Mouse (Mus musculus): Measurements from ENCODE around the gene 1110008L16Rik. TPM values are rescaled to one million over a fixed set of nuclear protein-coding genes. Genes with fewer than 3 reads are reported as not detected.
A peak's percentile ranks its signal among the peaks of the same experiment; 100 is the strongest.

1110008L16Rik gene
- polyA plus RNA-seq, 1 experiment from 2014 or later = 13.3 TPM

DNA sequence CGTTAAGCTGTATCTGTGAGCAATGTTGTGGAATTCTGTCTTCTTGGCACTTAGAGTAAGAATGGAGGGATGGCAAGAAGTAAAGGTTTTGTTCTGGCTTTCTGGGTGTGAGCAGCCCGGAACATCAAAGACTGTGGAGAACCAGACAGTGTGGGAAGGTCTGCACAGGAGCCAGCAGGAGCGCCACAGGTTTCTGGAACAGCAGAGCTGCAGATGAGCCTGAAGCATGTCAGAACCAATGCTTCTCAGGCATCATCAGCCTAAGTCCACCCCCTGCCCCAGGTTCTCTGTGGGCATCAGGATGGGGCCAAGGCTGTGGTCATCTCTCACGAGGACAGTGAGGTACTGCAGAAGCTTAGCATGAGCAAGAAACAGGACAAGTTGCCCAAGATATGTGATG, 97.2 kb downstream of the 1110008L16Rik start:
- Histone ChIP-seq H3K9me3 (ENCODE audit: control insufficient read depth, low read length) (no peaks in the 10 kb centered on the region), H3K27me3 (replicated peaks; ENCODE audit: control insufficient read depth, insufficient read depth, low read length) (no peaks in the 10 kb centered on the region), H3K36me3 (ENCODE audit: control insufficient read depth, insufficient read depth) (no peaks in the 10 kb centered on the region), H3K4me1 (replicated peaks; ENCODE audit: control insufficient read depth, insufficient read depth, low read length) (peaks cover 14% of the 10 kb centered on the region), H3K27ac (ENCODE audit: low read length) (no peak overlapping the region), H3K9ac (replicated peaks; ENCODE audit: low read depth, low read length) (no peak overlapping the region), H3K4me2 (ENCODE audit: low read length) (no peak overlapping the region), H3K4me3 (replicated peaks; ENCODE audit: low read length) (no peak overlapping the region)
- no peak for ATAC-seq
- WGBS = 96% methylated on average over 4 of the region's 4 CpGs

DNA sequence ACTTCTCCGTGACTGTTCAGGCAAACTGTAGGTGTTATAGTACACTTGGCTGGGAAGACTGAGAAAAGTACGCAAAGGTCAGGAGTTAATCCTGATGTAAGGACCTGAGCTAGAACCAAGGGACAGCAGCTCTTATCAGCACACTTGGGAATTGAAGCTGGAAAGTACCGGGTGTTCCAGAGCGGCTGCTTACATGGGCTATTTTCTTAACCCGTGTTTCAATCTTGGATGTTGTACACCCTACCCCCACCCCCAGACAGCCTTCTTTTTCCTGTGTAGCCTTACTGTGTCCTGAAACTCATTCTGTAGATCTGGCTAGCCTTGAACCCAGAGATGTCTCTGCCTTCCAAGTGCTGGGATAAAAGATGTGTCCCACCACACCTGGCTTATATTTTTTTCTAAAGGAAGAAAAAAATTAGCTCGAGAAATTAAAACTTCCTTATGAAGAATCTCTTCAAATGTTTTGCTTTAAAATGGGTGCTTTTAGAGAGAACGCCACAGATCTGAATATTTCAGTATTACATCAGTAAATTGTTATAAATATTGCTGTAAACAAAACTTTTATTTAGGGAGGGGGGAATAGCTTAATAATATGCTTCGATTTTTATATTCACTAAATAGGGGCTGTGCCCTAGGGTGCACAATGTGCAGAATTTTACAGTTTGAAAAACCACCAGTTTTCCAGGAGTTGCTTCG, 98.3 kb downstream of the 1110008L16Rik start:
- Histone ChIP-seq H3K9me3 (ENCODE audit: control insufficient read depth, low read length) (no peaks in the 10 kb centered on the region), H3K4me1 (replicated peaks; ENCODE audit: control insufficient read depth, insufficient read depth, low read length) (peaks cover 14% of the 10 kb centered on the region), H3K27me3 (replicated peaks; ENCODE audit: control insufficient read depth, insufficient read depth, low read length) (no peaks in the 10 kb centered on the region), H3K4me2 (ENCODE audit: low read length) (peak overlapping the region; percentile 95), H3K36me3 (ENCODE audit: control insufficient read depth, insufficient read depth) (no peaks in the 10 kb centered on the region), H3K27ac (ENCODE audit: low read length) (peak overlapping the region; percentile 84), H3K9ac (replicated peaks; ENCODE audit: low read depth, low read length) (peak overlapping the region; percentile 97), H3K4me3 (replicated peaks; ENCODE audit: low read length) (peak overlapping the region; percentile 100)
- 77% methylated on average over 9 of the region's 9 CpGs for WGBS
- no peak; the same call in 1 of the 2 replicates for ATAC-seq

DNA sequence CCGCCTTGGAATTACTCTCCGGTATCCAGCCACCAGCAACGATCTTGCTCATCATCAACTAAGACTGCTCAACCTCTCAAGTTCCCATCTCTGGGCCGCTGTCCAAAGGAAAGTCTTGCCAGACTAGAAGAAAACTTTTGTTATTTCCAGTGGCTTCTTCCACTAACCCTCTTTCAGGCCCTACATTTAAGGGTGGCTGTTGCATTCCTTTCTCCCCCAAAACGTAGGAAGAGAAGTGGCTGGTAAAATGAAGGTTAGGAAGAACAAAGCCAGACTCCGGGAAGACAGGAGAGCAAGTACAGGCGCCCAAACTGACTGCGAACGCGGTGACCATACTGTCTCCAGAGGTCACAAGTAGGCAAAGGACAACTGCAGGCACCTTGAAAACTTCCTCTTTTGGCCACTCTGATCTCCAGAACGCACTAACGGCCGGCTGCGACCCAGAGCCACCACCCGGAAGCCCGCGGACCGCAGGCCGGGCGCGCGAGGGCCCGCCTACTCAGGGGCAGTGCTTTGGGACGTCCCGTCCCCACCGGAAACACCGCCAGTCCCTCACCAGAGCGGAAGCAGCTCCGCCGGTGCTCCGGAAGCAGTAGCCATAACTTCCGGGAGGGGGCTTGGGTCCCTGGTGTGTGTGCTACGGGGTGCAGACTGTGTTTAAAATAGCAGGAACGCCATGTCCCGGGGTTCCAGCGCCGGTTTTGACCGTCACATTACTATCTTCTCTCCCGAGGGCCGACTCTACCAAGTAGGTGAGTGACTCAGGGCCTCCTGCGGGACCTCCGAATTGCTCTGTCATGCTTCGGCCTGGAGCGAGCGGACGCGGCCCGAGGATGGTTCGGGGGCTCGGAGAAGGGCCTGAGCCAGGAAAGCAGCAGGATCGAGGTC, 99.1 kb downstream of the 1110008L16Rik start:
- WGBS = under 1% methylated on average over 51 of the region's 51 CpGs

DNA sequence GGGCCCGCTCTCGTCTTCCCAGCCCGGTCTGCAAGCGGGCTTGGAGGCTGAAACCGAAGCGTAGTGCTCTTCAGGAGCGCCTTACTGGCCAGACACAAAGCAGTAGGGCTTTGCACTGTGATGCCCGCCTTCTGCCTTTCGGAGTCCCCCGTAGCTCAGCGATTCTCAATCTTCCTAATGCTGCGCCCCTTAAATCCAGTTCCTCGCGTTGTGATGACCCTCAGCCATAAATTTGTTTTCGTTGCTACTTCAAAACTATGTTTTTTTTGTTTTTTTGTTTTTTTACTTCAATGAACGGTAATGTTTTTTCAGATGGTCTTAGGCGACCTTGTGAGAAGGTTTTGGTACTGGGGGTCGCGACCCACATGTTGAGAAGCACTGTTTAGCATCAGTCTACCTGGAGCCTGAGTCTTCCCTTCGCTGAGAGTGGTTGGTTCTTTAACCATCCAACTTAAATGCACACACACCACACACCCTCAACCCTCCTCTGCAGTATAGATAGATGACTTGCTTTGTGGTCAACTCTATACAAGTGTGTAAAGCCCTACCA, 99.8 kb downstream of the 1110008L16Rik start:
- Histone ChIP-seq H3K36me3 (ENCODE audit: control insufficient read depth, insufficient read depth) (no peaks in the 10 kb centered on the region), H3K4me1 (replicated peaks; ENCODE audit: control insufficient read depth, insufficient read depth, low read length) (peaks cover 14% of the 10 kb centered on the region), H3K9ac (replicated peaks; ENCODE audit: low read depth, low read length) (peak overlapping the region; percentile 97), H3K27me3 (replicated peaks; ENCODE audit: control insufficient read depth, insufficient read depth, low read length) (no peaks in the 10 kb centered on the region), H3K4me2 (ENCODE audit: low read length) (peak overlapping the region; percentile 95), H3K27ac (ENCODE audit: low read length) (peak overlapping the region; percentile 84), H3K4me3 (replicated peaks; ENCODE audit: low read length) (peak overlapping the region; percentile 100), H3K9me3 (ENCODE audit: control insufficient read depth, low read length) (no peaks in the 10 kb centered on the region)
- ATAC-seq = peak; percentile 6; the same call in 1 of the 2 replicates
- WGBS = 1% methylated on average over 20 of the region's 20 CpGs

More for the DNA sequence above, 99.1 kb downstream of the 1110008L16Rik start:
- H3K27me3 ChIP-seq (replicated peaks; ENCODE audit: control insufficient read depth, insufficient read depth, low read length) = no peaks in the 10 kb centered on the region
- peak overlapping the region; percentile 95 for H3K4me2 ChIP-seq (ENCODE audit: low read length)
- peak; percentile 100 for ATAC-seq
- peaks cover 14% of the 10 kb centered on the region for H3K4me1 ChIP-seq (replicated peaks; ENCODE audit: control insufficient read depth, insufficient read depth, low read length)
- H3K9ac ChIP-seq (replicated peaks; ENCODE audit: low read depth, low read length) = peak overlapping the region; percentile 97
- H3K27ac ChIP-seq (ENCODE audit: low read length) = peak overlapping the region; percentile 84
- H3K36me3 ChIP-seq (ENCODE audit: control insufficient read depth, insufficient read depth) = no peaks in the 10 kb centered on the region
- no peaks in the 10 kb centered on the region for H3K9me3 ChIP-seq (ENCODE audit: control insufficient read depth, low read length)
- H3K4me3 ChIP-seq (replicated peaks; ENCODE audit: low read length) = peak overlapping the region; percentile 100

DNA sequence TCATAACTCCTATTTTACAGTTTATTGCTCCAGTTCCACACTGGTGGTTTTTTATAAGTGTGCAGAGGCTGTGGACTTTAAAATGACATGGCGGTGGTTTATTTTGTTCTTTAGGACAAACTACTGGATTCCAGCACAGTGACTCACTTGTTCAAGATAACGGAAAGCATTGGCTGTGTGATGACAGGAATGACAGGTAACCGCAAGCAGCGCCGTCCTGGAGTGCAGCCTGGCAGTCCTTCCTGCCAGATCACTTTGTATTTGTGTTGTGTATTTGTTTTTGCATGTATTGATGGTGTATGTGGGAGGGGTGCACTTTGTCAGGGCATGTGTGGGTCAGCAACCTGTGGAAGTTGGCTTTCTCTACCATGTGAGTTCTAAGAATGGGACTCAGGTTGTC, 108.5 kb downstream of the 1110008L16Rik start:
- no peaks in the 10 kb centered on the region for H3K27me3 ChIP-seq (replicated peaks; ENCODE audit: control insufficient read depth, insufficient read depth, low read length)
- 91% methylated on average over 5 of the region's 5 CpGs for WGBS
- H3K4me1 ChIP-seq (replicated peaks; ENCODE audit: control insufficient read depth, insufficient read depth, low read length) = no peaks in the 10 kb centered on the region
- H3K27ac ChIP-seq (ENCODE audit: low read length) = no peak overlapping the region
- H3K4me2 ChIP-seq (ENCODE audit: low read length) = no peak overlapping the region
- no peak for ATAC-seq
- H3K9ac ChIP-seq (replicated peaks; ENCODE audit: low read depth, low read length) = no peak overlapping the region
- no peak overlapping the region for H3K4me3 ChIP-seq (replicated peaks; ENCODE audit: low read length)
- H3K9me3 ChIP-seq (ENCODE audit: control insufficient read depth, low read length) = no peaks in the 10 kb centered on the region
- H3K36me3 ChIP-seq (ENCODE audit: control insufficient read depth, insufficient read depth) = peaks cover 21% of the 10 kb centered on the region

DNA sequence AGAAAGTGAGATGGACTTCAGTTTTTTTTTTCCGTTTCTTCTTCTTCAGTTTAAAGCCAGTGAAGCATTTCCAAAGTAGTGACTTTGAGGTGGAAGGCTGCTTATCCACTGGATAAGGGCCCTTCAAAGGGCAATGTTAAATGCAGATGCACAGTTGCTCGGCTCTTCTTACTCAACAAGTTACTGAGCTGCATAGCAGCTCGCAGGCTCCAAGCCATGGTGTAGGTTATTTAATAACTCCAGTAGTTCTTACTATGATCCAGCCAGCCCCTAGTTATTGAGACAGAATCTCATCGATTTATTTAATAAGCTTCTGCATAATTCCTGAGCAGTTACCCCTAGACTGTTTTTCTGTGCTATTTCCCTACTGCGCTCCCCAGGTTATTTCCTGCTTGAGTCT, 115.9 kb downstream of the 1110008L16Rik start:
- Histone ChIP-seq H3K36me3 (ENCODE audit: control insufficient read depth, insufficient read depth) (peaks cover 42% of the 10 kb centered on the region), H3K27me3 (replicated peaks; ENCODE audit: control insufficient read depth, insufficient read depth, low read length) (no peaks in the 10 kb centered on the region), H3K27ac (ENCODE audit: low read length) (no peak overlapping the region), H3K4me3 (replicated peaks; ENCODE audit: low read length) (no peak overlapping the region), H3K4me1 (replicated peaks; ENCODE audit: control insufficient read depth, insufficient read depth, low read length) (no peaks in the 10 kb centered on the region), H3K4me2 (ENCODE audit: low read length) (no peak overlapping the region), H3K9ac (replicated peaks; ENCODE audit: low read depth, low read length) (no peak overlapping the region), H3K9me3 (ENCODE audit: control insufficient read depth, low read length) (0 out of 2 replicates have a peak, but pooled peaks cover under 1% of the 10 kb centered on the region)
- 96% methylated on average over 5 of the region's 5 CpGs for WGBS
- no peak for ATAC-seq

DNA sequence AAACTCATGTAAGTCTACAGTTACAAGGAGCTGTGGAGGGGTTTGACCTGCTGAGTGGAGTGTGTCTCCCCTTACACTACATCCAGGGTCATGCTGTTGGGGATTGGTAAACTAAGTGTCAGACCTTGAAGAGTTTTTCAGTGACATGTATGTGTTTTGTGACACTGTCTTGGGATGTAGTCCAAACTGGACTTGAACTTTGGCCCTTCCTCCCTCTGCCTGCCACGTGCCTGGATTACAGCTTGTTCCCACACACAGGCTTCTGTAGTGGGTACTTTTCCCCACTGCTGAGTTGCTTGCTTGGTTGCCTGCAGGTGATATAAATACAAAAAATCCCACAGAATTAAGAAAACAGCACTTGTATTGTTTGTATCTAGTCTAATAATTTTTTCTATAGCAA, 116.4 kb downstream of the 1110008L16Rik start:
- WGBS = 76% methylated on average over 1 of the region's 1 CpGs
- Histone ChIP-seq H3K9ac (replicated peaks; ENCODE audit: low read depth, low read length) (no peak overlapping the region), H3K27ac (ENCODE audit: low read length) (no peak overlapping the region), H3K4me2 (ENCODE audit: low read length) (no peak overlapping the region), H3K4me3 (replicated peaks; ENCODE audit: low read length) (no peak overlapping the region), H3K4me1 (replicated peaks; ENCODE audit: control insufficient read depth, insufficient read depth, low read length) (no peaks in the 10 kb centered on the region), H3K36me3 (ENCODE audit: control insufficient read depth, insufficient read depth) (peaks cover 44% of the 10 kb centered on the region), H3K9me3 (ENCODE audit: control insufficient read depth, low read length) (0 out of 2 replicates have a peak, but pooled peaks cover 2% of the 10 kb centered on the region), H3K27me3 (replicated peaks; ENCODE audit: control insufficient read depth, insufficient read depth, low read length) (no peaks in the 10 kb centered on the region)
- ATAC-seq = no peak

DNA sequence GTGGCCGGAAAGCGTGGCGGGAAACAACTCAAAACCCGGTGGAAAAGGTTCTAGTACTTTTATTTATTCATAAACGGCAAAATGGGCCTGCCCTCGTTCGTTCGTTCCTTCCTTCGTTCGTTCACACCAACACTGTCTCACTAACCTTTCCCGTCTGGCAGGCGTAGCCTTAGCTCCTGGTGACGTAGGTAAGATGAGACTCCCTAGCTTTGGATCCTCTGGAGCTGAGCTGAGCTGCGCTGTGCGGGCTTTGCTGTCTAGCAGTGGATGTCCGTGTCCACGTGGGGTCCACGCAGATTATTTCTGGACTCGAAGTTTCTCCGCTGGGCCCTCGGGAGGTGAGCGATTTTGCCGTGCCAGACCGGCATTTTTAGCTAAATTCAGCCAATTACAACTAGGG, 120.8 kb downstream of the 1110008L16Rik start:
- WGBS = 94% methylated on average over 24 of the region's 24 CpGs
- Histone ChIP-seq H3K27ac (ENCODE audit: low read length) (no peak overlapping the region), H3K4me1 (replicated peaks; ENCODE audit: control insufficient read depth, insufficient read depth, low read length) (no peaks in the 10 kb centered on the region), H3K36me3 (ENCODE audit: control insufficient read depth, insufficient read depth) (peaks cover 32% of the 10 kb centered on the region), H3K9me3 (ENCODE audit: control insufficient read depth, low read length) (0 out of 2 replicates have a peak, but pooled peaks cover 2% of the 10 kb centered on the region), H3K27me3 (replicated peaks; ENCODE audit: control insufficient read depth, insufficient read depth, low read length) (no peaks in the 10 kb centered on the region), H3K9ac (replicated peaks; ENCODE audit: low read depth, low read length) (no peak overlapping the region), H3K4me3 (replicated peaks; ENCODE audit: low read length) (no peak overlapping the region), H3K4me2 (ENCODE audit: low read length) (no peak overlapping the region)
- ATAC-seq = no peak

DNA sequence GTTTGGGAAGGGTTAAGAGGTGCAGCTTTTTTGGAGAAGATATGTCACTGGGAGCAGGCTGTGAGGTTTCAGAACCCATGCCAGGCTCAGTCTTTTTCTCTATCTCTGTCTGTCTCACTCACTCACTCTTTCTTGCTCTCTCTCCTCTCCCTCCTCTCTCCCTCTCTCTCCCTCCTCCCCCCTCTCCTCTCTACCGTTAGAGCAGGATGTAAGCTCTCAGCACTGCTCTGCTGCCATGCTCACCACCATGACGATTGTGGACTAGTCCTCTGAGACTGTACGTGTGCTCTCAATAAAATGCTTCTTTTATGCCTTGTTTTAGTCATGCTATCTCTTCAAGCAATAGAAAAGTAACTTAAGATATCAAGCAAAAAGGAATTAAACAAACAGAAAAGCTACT, 122.7 kb downstream of the 1110008L16Rik start:
- WGBS = 52% methylated on average over 3 of the region's 3 CpGs
- H3K36me3 ChIP-seq (ENCODE audit: control insufficient read depth, insufficient read depth) = peaks cover 18% of the 10 kb centered on the region
- no peak for ATAC-seq

More for the DNA sequence above, 122.7 kb downstream of the 1110008L16Rik start:
- H3K4me1 ChIP-seq (replicated peaks; ENCODE audit: control insufficient read depth, insufficient read depth, low read length) = no peaks in the 10 kb centered on the region
- no peak overlapping the region for H3K9ac ChIP-seq (replicated peaks; ENCODE audit: low read depth, low read length)
- H3K27ac ChIP-seq (ENCODE audit: low read length) = no peak overlapping the region
- no peak overlapping the region for H3K4me2 ChIP-seq (ENCODE audit: low read length)
- H3K9me3 ChIP-seq (ENCODE audit: control insufficient read depth, low read length) = 0 out of 2 replicates have a peak, but pooled peaks cover 2% of the 10 kb centered on the region
- H3K4me3 ChIP-seq (replicated peaks; ENCODE audit: low read length) = no peak overlapping the region
- no peaks in the 10 kb centered on the region for H3K27me3 ChIP-seq (replicated peaks; ENCODE audit: control insufficient read depth, insufficient read depth, low read length)

Measured in forebrain, embryonic 16.5 days (tissue).